Mouse (Mus musculus): ENCODE data around the gene Ssh2.

GRCm38 (mm10) chr11:77349698-77350097 is 133.6 kb downstream of the Ssh2 start:
- TF ChIP-seq CTCF (IDR thresholded peaks at IDR 0.05; ENCODE audit: low read depth, low read length), result no peak
- no peak for TF ChIP-seq POLR2A (IDR thresholded peaks at IDR 0.05; ENCODE audit: insufficient read depth, low read length)
- no peak for TF ChIP-seq EP300 (IDR thresholded peaks at IDR 0.05; ENCODE audit: insufficient read depth, low read depth, low read length)
